Mouse (Mus musculus) hindbrain, embryonic 11.5 days (tissue): ENCODE measurements at regions not wholly inside any gene's neighbourhood (a gene's known extent, or its start where the extent isn't known, plus 50 kb on each side); places are given as distances from the start of the nearest gene placed in this dataset.

Source experiments
- ATAC-seq: fragments of 200-750 bp; cut with Nextera tagmentation; 2 replicates; pipeline ENCODE4 v1.8.0; 2017; ENCODE audit warnings: mild to moderate bottlenecking, moderate TSS enrichment, moderate library complexity; ENCODE audit not compliant: low FRiP score
- DNase-seq: peaks from one replicate; pipeline ENCODE4 v3.0.0-alpha.2; 2015; ENCODE audit warnings: low spot score
- H3K27ac ChIP-seq: fragments of 300-500 bp; sonication (generic); 2 replicates; pipeline ENCODE4 v1.5.1; 2014; ENCODE audit warnings: mild to moderate bottlenecking, low read depth, low read length
- H3K27me3 ChIP-seq: fragments of 300-500 bp; sonication (generic); 2 replicates; pipeline ENCODE4 v1.6.1; 2014; ENCODE audit warnings: mild to moderate bottlenecking, low read length, moderate library complexity, mixed read lengths; ENCODE audit not compliant: control insufficient read depth, insufficient read depth
- H3K36me3 ChIP-seq: fragments of 300-500 bp; sonication (generic); 2 replicates; pipeline ENCODE4 v1.6.1; 2014; ENCODE audit warnings: mild to moderate bottlenecking, low read length, moderate library complexity, mixed read lengths; ENCODE audit not compliant: control insufficient read depth, insufficient read depth
- H3K4me1 ChIP-seq: fragments of 300-500 bp; sonication (generic); replicated peaks from 2 replicates; pipeline ENCODE4 v1.6.1; 2014; ENCODE audit warnings: low read length, mixed read lengths; ENCODE audit not compliant: control insufficient read depth, insufficient read depth
- H3K4me2 ChIP-seq: fragments of 300-500 bp; sonication (generic); replicated peaks from 2 replicates; pipeline ENCODE4 v1.6.1; 2014; ENCODE audit warnings: mild to moderate bottlenecking, low read depth, low read length
- H3K4me3 ChIP-seq: fragments of 300-500 bp; sonication (generic); 2 replicates; pipeline ENCODE4 v1.5.1; 2014; ENCODE audit warnings: low read depth, low read length
- H3K9ac ChIP-seq: fragments of 300-500 bp; sonication (generic); 2 replicates; pipeline ENCODE4 v1.6.1; 2014; ENCODE audit warnings: low read depth, low read length
- H3K9me3 ChIP-seq: fragments of 300-500 bp; sonication (generic); 2 replicates; pipeline ENCODE4 v1.6.1; 2016; ENCODE audit warnings: low read length; ENCODE audit not compliant: control insufficient read depth
- WGBS: fragments of 180-500 bp; shearing (Covaris S2); extraction: QIAGEN DNeasy Blood & Tissue Kit; methylation state at CpG from one replicate; pipeline ENCODE4 v1.1.7; 2014; 5-methylcytosine and 5-hydroxymethylcytosine counted together

DNA sequence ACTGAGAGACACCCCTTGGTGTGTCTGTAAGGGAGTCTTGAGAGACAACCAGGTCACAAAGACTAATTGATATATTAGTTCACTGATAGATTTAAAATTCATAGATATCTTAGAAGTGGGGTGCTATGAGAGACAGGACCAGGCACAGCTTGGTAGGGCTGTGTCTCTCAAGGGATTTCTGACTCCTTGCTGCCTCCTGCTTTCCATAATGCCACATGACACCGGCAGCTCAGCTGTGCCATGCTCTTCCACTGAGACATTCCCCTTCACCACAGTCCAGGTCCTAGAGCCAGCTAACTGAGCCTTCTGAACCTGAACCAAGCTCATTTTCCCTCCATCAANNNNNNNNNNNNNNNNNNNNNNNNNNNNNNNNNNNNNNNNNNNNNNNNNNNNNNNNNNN lies 320.9 kb downstream of the Cdh26 start:
- Histone ChIP-seq H3K9ac (no peak overlapping the region), H3K4me1 (no peaks in the 10 kb centered on the region), H3K4me3 (no peak overlapping the region), H3K9me3 (no peaks in the 10 kb centered on the region), H3K36me3 (no peaks in the 10 kb centered on the region), H3K27ac (no peak overlapping the region), H3K4me2 (no peak overlapping the region), H3K27me3 (no peaks in the 10 kb centered on the region)
- WGBS = 71% methylated on average over 1 of the region's 1 CpGs
- ATAC-seq (no peak), DNase-seq (no peak)

DNA sequence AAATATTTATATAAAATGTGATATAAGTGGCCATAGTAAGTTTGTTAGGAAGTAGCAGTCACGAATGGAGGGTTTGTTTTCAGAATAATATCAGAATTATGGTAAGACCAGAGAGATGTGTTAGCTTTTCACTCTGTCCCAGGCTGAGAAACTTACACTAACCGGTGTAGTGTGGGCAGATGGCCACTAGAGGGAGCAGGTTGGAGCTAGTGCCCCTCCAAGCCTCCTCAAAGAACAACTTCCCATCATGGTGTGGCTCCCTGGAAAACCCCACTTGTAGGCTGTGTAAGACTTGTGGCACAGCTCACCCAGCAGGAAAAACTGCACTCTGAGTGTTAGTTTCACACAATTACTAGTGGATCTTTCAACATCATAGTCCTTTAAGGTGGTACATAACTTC lies 328.0 kb downstream of the Cdh26 start:
- no peak for ATAC-seq
- WGBS = 7% methylated on average over 2 of the region's 2 CpGs

DNA sequence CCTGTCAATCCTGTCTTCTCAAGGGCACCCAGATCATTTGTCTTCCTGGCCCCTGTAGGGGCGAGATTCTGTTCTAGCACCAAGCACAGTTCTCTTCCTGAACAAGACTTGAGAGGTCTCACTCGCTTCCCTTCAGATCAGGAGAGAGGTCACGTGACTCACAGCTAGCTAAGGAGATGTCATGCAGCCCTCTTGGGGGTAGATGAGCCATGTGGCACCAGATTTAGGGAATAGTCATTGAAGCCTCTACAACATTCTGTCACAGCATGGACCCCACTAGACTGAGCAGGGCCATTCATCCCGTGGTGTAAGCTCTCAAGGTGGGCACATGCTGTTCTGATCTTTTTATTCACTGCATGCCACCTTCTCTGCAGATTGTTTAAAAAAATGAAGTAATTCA lies 338.2 kb downstream of the Cdh26 start:
- no peak for ATAC-seq
- no peaks in the 10 kb centered on the region for H3K27me3 ChIP-seq

More for the DNA sequence above, 328.0 kb downstream of the Cdh26 start:
- no peak overlapping the region for H3K4me3 ChIP-seq
- DNase-seq = peak; percentile 86
- no peak overlapping the region for H3K9ac ChIP-seq
- no peak overlapping the region for H3K4me2 ChIP-seq
- no peaks in the 10 kb centered on the region for H3K36me3 ChIP-seq
- no peak overlapping the region for H3K27ac ChIP-seq
- H3K4me1 ChIP-seq = no peaks in the 10 kb centered on the region
- no peaks in the 10 kb centered on the region for H3K27me3 ChIP-seq
- H3K9me3 ChIP-seq = no peaks in the 10 kb centered on the region

DNA sequence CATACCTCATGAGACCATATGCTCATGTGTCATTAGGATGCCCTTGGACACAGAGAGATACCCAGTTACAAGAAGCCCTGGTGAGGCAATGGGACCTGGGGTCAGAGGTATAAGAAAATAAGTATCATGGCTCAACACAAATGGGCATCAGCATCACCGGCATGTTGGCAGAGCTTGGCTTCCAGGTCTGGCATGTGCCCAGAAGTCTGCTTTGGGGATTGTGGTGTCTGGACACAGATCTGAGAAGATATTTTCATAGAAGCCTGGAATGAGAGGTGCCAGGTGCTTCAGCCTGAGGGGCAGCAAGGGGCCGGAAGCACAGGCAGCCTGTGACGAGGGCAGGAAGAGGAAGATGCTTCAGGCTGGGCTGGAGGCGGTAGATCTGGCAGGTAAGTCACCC lies 338.7 kb downstream of the Cdh26 start:
- Histone ChIP-seq H3K4me2 (no peak overlapping the region), H3K27me3 (no peaks in the 10 kb centered on the region), H3K4me1 (no peaks in the 10 kb centered on the region), H3K4me3 (no peak overlapping the region), H3K36me3 (no peaks in the 10 kb centered on the region), H3K27ac (no peak overlapping the region), H3K9ac (no peak overlapping the region), H3K9me3 (no peaks in the 10 kb centered on the region)
- ATAC-seq (no peak), DNase-seq (no peak)
- 94% methylated on average over 4 of the region's 4 CpGs for WGBS

More for the DNA sequence above, 338.2 kb downstream of the Cdh26 start:
- Histone ChIP-seq H3K4me1 (no peaks in the 10 kb centered on the region), H3K27ac (no peak overlapping the region), H3K9me3 (no peaks in the 10 kb centered on the region), H3K4me2 (no peak overlapping the region), H3K9ac (no peak overlapping the region), H3K4me3 (no peak overlapping the region), H3K36me3 (no peaks in the 10 kb centered on the region)
- DNase-seq = no peak
- 71% methylated on average over 4 of the region's 4 CpGs for WGBS

- H3K4me3 ChIP-seq = no peak overlapping the region
- H3K9ac ChIP-seq = no peak overlapping the region
- no peaks in the 10 kb centered on the region for H3K9me3 ChIP-seq
- H3K27ac ChIP-seq = no peak overlapping the region
- no peak for DNase-seq
- H3K4me2 ChIP-seq = no peak overlapping the region
- H3K27me3 ChIP-seq = no peaks in the 10 kb centered on the region
- ATAC-seq = no peak
- H3K36me3 ChIP-seq = no peaks in the 10 kb centered on the region
- H3K4me1 ChIP-seq = no peaks in the 10 kb centered on the region
- 54% methylated on average over 1 of the region's 1 CpGs for WGBS
Observed at GRCm38 (mm10) chr2:178771435-178771834, 341.1 kb downstream of the Cdh26 start.

- DNase-seq = no peak
- no peak overlapping the region for H3K9ac ChIP-seq
- no peak overlapping the region for H3K4me2 ChIP-seq
- WGBS = 88% methylated on average over 3 of the region's 3 CpGs
- no peaks in the 10 kb centered on the region for H3K4me1 ChIP-seq
- H3K36me3 ChIP-seq = no peaks in the 10 kb centered on the region
- no peaks in the 10 kb centered on the region for H3K9me3 ChIP-seq
- ATAC-seq = no peak
- no peak overlapping the region for H3K4me3 ChIP-seq
- H3K27ac ChIP-seq = no peak overlapping the region
- H3K27me3 ChIP-seq = no peaks in the 10 kb centered on the region
Observed at GRCm38 (mm10) chr2:178771881-178772280, 341.6 kb downstream of the Cdh26 start.

DNA sequence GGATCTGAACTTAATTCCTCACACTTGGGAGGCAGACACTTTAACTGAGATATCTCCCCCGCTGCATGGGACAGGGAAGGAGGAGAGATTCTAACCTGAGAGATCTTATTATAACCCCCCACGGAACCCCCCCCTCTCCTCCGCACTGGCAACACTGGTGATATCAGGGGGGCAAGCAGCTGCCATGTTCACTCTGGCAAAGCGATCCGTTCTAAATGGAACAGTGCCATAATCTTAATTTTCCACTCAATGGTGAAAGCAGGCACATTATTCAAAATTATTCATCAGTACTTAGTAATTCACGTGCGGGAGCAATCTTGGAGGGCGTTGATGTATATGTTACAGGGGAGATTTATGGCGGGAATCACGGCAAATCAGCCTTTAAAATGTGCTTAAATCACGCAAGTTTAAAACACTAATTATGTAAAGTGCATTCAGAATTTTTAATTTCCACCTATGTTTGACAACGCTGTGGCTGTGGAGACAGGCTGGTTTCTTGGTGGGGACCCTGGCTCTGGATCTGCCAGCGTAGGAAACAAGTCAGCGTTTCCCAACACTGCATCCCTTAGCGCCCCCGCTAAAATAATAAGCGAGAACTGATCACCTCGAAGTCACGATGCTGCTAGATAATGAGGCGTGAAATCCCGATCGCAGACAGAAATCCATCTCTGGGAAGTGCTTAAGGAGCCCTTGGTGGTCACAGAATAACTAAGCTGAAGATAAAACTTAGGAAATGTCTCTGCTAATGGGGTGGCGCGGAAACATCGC lies 354.7 kb downstream of the Cdh26 start:
- WGBS = 69% methylated on average over 25 of the region's 25 CpGs
- ATAC-seq (no peak), DNase-seq (no peak)
- H3K27ac ChIP-seq = no peak overlapping the region
- H3K4me2 ChIP-seq = no peak overlapping the region
- H3K4me1 ChIP-seq = no peaks in the 10 kb centered on the region
- no peaks in the 10 kb centered on the region for H3K36me3 ChIP-seq
- H3K27me3 ChIP-seq = no peaks in the 10 kb centered on the region
- no peaks in the 10 kb centered on the region for H3K9me3 ChIP-seq
- H3K9ac ChIP-seq = no peak overlapping the region
- no peak overlapping the region for H3K4me3 ChIP-seq

DNA sequence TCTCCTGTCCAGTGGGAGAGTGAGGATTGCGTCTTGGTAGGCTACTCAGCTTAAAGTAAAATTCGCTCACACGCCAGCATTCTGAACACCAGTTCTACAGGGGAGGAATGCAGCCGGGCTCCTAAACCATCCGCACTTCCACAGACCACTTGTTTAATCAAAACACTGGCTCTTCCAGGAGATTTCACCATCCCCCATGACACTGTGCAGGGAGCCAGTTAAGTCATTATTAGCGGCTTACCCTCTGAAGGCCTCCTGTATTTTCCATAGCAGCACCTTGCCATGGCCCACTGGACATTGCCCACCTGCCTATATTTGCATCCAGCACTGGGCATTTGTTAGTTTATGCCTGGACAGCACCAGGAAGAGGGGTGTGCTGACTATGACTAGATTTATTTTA lies 355.5 kb downstream of the Cdh26 start:
- ATAC-seq (no peak), DNase-seq (no peak)
- WGBS = 62% methylated on average over 6 of the region's 6 CpGs
- no peaks in the 10 kb centered on the region for H3K36me3 ChIP-seq
- H3K27me3 ChIP-seq = no peaks in the 10 kb centered on the region
- no peak overlapping the region for H3K4me3 ChIP-seq
- H3K9ac ChIP-seq = no peak overlapping the region
- no peak overlapping the region for H3K4me2 ChIP-seq
- no peaks in the 10 kb centered on the region for H3K9me3 ChIP-seq
- no peaks in the 10 kb centered on the region for H3K4me1 ChIP-seq
- H3K27ac ChIP-seq = no peak overlapping the region

DNA sequence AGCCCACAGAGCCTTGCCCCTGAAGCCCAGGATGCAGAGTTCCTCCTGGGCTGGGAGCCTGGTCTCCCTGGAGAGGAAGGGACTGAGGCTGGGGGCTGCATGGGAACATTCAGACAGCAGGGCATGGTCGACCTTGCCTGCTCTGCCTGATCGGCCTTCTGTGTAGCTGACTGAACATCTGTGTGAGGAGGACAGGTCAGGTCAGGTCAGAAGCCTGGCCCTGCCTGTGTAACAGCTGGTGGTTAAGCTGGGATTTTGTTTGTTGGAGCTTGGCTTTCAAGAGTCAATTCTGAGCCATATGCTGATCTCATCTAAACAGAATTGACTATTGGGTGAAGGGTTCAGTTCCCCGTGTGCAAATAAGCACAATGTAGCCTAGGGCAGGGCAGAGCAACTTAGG lies 365.5 kb downstream of the Cdh26 start:
- no peak overlapping the region for H3K4me3 ChIP-seq
- DNase-seq = no peak

More for the DNA sequence above, 365.5 kb downstream of the Cdh26 start:
- H3K4me2 ChIP-seq = no peak overlapping the region
- no peak overlapping the region for H3K9ac ChIP-seq
- H3K9me3 ChIP-seq = no peaks in the 10 kb centered on the region
- no peak for ATAC-seq
- 43% methylated on average over 3 of the region's 3 CpGs for WGBS
- no peaks in the 10 kb centered on the region for H3K27me3 ChIP-seq
- no peak overlapping the region for H3K27ac ChIP-seq
- no peaks in the 10 kb centered on the region for H3K36me3 ChIP-seq
- no peaks in the 10 kb centered on the region for H3K4me1 ChIP-seq
